Mouse (Mus musculus) bone marrow, adult 2 months (tissue): Measurements from ENCODE around the gene Btg1. TPM values are rescaled to one million over a fixed set of nuclear protein-coding genes. Genes with fewer than 3 reads are reported as not detected.

Experiments
- H3K27ac ChIP-seq: fragments of 200-500 bp; 2 replicates; pipeline ENCODE4 v1.5.1; 2012; ENCODE audit warnings: low read depth, mild to moderate bottlenecking, control low read depth, inconsistent platforms, low read length; ENCODE audit not compliant: control insufficient read depth, poor library complexity, insufficient read depth
- H3K4me1 ChIP-seq: fragments of 200-500 bp; 2 replicates; pipeline ENCODE4 v1.6.1; 2011; ENCODE audit warnings: low read length; ENCODE audit not compliant: control insufficient read depth, insufficient read depth
- H3K4me3 ChIP-seq: fragments of 200-500 bp; replicated peaks from 2 replicates; pipeline ENCODE3; 2011; ENCODE audit warnings: mild to moderate bottlenecking, low read depth, low read length, control low read depth; ENCODE audit not compliant: control insufficient read depth
- CTCF ChIP-seq: fragments of 200-500 bp; IDR thresholded peaks from 2 replicates; pipeline ENCODE4 v1.5.1; 2011; ENCODE audit warnings: low read length, control low read depth; ENCODE audit not compliant: control insufficient read depth, insufficient read depth
- POLR2A ChIP-seq: fragments of 200-500 bp; IDR thresholded peaks from 2 replicates; pipeline ENCODE4 v1.6.1; 2011; ENCODE audit warnings: low read depth, mild to moderate bottlenecking, control low read depth, low read length, borderline replicate concordance; ENCODE audit not compliant: control insufficient read depth
- WGBS: fragments of 180-500 bp; shearing (Covaris S2); methylation state at CpG from one replicate; pipeline ENCODE4 v1.1.7; 2018; 5-methylcytosine and 5-hydroxymethylcytosine counted together
- polyA plus RNA-seq: library from polyadenylated mRNA; stranded (reverse); fragments of >200 nt; gene quantifications from 2 replicates; pipeline ENCODE4 v1.2.4, GENCODE M21; 2011; ENCODE audit warnings: low replicate concordance; ENCODE audit not compliant: missing spikeins, insufficient read depth, insufficient read length

Btg1 gene
- polyA plus RNA-seq, 1 experiment = 43.6 TPM

DNA sequence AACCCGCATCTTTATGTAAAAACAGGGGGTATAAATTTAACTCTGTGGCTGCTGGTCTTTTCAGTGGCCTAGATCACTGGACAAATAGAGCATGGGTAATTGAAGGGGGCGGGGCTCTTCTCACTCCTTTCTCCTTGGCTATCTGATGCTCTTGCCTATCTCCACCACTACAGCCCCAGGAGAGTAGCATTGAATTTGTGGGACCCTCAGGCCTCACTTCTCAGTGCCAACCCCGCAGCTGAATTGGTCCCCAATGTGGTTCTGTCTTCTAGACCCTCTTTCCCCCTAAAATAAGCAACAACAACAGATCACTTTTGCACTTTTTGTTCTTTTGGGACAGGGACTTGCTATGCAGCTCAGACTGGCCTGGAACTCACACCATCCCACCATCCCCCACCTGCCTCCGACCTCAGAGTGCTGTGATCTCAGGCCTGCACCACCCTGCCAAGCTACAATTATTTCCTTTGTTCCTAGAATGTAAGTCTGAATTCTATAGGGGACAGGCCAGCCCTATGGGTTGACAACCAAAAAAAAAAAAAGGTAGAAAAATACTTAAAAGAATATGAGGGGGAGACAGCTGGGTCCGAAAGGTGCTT is 30.2 kb downstream of the Btg1 start:
- 75% methylated on average over 5 of the region's 5 CpGs for WGBS
- no peak for TF ChIP-seq POLR2A
- no peak for TF ChIP-seq CTCF
- H3K4me3 ChIP-seq = no peak overlapping the region
- H3K4me1 ChIP-seq = peaks cover 3% of the 10 kb centered on the region; the same call in 1 of the 2 replicates
- no peak overlapping the region for H3K27ac ChIP-seq

DNA sequence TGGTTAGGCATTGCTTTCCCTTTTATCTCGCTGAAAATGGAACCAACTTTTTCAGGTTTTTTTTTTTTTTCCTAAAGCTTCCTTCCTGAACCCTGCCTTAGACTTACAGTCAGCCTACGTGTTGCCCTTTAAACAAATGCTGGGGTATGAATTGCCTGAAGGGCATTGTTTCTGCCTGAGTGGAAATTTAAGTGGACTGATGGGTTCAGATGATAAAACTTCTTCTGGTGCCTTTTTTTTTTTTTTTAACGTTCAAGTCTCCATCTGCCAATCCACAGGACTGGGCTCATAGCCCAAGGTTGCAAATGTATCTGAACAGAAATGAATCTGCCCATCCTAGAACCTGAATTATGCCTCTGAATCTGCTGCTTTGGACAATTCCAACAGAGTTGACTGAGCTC is 31.4 kb downstream of the Btg1 start:
- TF ChIP-seq POLR2A (no peak), CTCF (no peak)
- WGBS = 18% methylated on average over 3 of the region's 3 CpGs
- Histone ChIP-seq H3K4me1 (peaks cover 3% of the 10 kb centered on the region; the same call in 1 of the 2 replicates), H3K4me3 (no peak overlapping the region), H3K27ac (no peak overlapping the region)

DNA sequence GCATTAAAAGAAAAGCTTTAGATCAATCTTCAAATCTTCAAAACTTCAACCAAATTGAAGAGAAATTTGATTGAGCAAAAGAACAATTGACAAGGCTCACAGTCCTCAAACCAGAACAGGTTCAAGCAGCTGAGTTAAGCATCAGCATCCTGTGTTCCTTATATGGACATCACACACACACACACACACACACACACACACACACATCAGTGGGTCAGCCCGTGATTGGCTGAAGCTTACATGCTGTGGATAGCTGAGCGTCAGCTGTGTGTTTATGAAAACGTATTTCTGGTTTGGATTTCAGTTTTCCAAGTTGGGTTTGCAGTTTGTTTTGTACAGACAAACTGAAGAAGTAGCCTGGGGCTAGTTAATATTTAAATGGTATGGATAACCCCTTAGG is 32.7 kb downstream of the Btg1 start:
- TF ChIP-seq CTCF (no peak), POLR2A (no peak)
- Histone ChIP-seq H3K4me3 (no peak overlapping the region), H3K27ac (no peak overlapping the region), H3K4me1 (peaks cover 3% of the 10 kb centered on the region; the same call in 1 of the 2 replicates)
- 70% methylated on average over 3 of the region's 3 CpGs for WGBS

DNA sequence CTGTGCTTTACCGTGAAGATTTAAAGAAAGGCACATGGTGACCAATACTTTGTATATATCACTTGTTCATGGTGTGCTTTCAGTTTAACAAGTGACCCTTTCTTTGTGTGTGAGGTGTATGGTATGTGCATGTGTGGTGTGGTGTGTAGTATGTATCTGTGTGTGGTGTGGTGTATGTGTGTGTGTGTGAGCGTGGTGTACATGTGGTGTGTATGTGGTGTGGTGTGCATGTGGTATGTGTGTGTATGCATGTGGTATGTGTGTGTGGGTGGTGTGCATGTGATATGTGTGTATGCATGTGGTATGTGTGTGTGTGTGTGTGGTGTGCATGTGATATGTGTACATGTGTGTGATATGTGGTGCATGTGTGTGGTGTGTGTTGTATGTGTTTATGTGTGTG is 35.6 kb downstream of the Btg1 start:
- Histone ChIP-seq H3K4me3 (no peak overlapping the region), H3K27ac (no peak overlapping the region), H3K4me1 (peaks cover 3% of the 10 kb centered on the region; the same call in 1 of the 2 replicates)
- TF ChIP-seq CTCF (no peak), POLR2A (no peak)
- WGBS = 95% methylated on average over 2 of the region's 2 CpGs

DNA sequence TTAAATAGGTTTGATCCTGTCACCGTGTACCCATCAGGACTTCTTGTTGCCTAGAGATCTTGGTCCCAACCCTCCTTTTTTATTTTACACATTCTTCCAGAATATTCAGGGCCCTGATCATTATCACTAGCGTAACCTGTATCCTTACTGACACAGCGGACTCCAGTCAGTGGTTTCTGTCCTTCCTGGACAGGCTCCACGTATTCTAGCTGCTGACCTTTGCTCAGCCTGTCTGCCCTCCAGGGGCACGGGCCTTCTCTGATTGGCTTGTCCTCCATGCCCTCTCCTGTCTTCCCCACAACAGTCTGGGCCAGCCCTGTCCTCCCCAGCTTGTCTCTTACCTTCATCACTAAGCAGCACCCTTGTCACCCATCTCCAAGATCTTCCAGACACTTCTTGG is 36.2 kb downstream of the Btg1 start:
- TF ChIP-seq CTCF (no peak), POLR2A (no peak)
- peaks cover 3% of the 10 kb centered on the region; the same call in 1 of the 2 replicates for H3K4me1 ChIP-seq
- 96% methylated on average over 5 of the region's 5 CpGs for WGBS
- H3K27ac ChIP-seq = no peak overlapping the region
- H3K4me3 ChIP-seq = no peak overlapping the region

DNA sequence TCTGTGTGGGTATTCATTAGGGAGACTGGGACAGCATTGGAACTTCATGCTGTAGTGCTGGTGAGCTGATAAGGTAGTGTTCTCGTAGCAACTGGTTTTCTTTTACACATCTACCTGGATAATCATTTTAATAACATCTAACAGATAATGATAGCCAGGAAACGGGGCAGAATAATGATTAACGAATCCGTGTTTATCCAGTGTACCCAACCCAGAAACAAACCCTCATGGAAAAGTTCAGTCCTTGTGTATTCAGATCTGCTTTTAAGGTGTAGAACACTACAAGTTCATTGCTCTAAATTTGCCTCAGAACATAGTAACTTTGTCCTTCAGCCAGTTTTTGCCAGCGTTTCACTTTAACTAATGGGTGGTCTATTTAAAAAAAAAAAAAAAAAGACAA is 37.3 kb downstream of the Btg1 start:
- WGBS = 67% methylated on average over 5 of the region's 5 CpGs
- H3K4me1 ChIP-seq = peaks cover 3% of the 10 kb centered on the region; the same call in 1 of the 2 replicates
- H3K27ac ChIP-seq = no peak overlapping the region
- no peak for TF ChIP-seq POLR2A
- TF ChIP-seq CTCF = no peak
- H3K4me3 ChIP-seq = no peak overlapping the region

DNA sequence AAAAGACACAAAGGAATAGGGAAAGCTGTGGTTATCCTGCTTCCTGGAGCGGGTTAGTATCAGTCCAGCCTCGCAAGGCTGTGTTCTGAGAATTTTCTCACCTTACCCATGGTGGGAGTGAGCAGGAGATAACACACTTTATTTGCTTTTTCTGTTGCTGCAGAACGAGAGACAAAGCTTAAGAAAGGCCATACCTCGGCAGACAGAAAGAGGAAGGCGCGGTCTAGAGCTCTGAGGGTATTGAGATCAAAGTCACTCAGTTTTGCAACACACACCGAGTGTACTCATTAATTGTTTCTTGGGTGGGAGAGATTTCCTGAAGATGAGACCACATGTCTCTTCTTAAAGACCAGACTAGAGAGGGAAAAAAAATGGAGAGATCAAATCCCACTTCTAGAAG is 37.8 kb downstream of the Btg1 start:
- no peak for TF ChIP-seq CTCF
- peaks cover 3% of the 10 kb centered on the region; the same call in 1 of the 2 replicates for H3K4me1 ChIP-seq
- H3K27ac ChIP-seq = no peak overlapping the region
- 27% methylated on average over 7 of the region's 7 CpGs for WGBS
- no peak overlapping the region for H3K4me3 ChIP-seq

DNA sequence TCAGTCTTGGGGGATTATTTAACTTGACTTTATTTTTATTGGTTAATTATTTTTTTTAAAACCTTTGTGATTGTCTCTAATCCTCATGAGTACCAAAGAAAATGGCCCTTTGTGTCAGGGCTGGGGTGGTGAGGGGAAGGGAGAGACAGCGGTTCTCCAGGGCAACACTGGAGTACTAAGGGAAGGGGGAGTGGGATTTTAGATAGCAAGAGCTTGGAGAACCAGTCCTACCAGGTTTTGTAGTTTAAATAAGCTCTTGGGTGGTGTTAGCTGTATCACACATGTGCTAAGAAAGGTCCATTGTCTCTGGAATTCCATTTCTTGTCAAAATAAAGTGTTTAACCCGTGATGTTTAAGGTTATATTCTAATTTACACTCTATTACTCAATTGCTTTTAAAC is 38.3 kb downstream of the Btg1 start:
- 80% methylated on average over 2 of the region's 2 CpGs for WGBS
- peaks cover 3% of the 10 kb centered on the region; the same call in 1 of the 2 replicates for H3K4me1 ChIP-seq
- H3K4me3 ChIP-seq = no peak overlapping the region
- TF ChIP-seq CTCF (no peak), POLR2A (no peak)
- no peak overlapping the region for H3K27ac ChIP-seq

DNA sequence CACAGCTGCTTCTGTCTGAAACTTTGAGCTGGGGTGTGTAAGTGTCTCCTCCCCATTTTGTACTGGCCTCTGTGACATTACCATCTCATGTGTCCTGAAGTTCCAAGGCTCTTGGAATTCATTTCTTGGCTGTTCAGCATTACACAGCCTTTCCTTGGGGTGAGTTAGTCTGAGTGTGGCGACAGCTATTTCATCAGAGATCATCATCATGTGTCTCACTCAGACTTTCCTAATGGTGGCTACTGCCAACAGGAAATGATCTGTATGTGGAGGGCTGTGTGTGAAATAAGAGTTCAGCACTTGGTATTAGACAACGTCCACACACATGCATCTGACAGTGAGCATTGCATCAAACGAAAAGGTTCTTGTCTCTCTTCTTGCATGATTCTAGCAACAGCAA is 39.4 kb downstream of the Btg1 start:
- WGBS = 36% methylated on average over 3 of the region's 3 CpGs
- Histone ChIP-seq H3K4me1 (peaks cover 3% of the 10 kb centered on the region; the same call in 1 of the 2 replicates), H3K27ac (no peak overlapping the region), H3K4me3 (no peak overlapping the region)
- no peak for TF ChIP-seq CTCF
- no peak for TF ChIP-seq POLR2A
